Mouse (Mus musculus) hindbrain, embryonic 15.5 days (tissue): ENCODE results near the gene Top2a. TPM values are rescaled to one million over a fixed set of nuclear protein-coding genes. Genes with fewer than 3 reads are reported as not detected.

Experiments used
- ATAC-seq: fragments of 200-750 bp; cut with Nextera tagmentation; 2 replicates; pipeline ENCODE4 v1.8.0; 2017; ENCODE audit warnings: low read depth, moderate number of reproducible peaks, moderate TSS enrichment; ENCODE audit not compliant: low FRiP score
- H3K27ac ChIP-seq: fragments of 300-500 bp; sonication (generic); replicated peaks from 2 replicates; pipeline ENCODE4 v1.5.1; 2015; ENCODE audit warnings: mild to moderate bottlenecking, inconsistent platforms
- H3K27me3 ChIP-seq: fragments of 300-500 bp; sonication (generic); 2 replicates; pipeline ENCODE4 v1.6.1; 2015; ENCODE audit warnings: control low read depth, inconsistent platforms
- H3K36me3 ChIP-seq: fragments of 300-500 bp; sonication (generic); 2 replicates; pipeline ENCODE4 v1.6.1; 2015; ENCODE audit warnings: control low read depth, inconsistent platforms
- H3K4me1 ChIP-seq: fragments of 300-500 bp; sonication (generic); replicated peaks from 2 replicates; pipeline ENCODE4 v1.6.1; 2015; ENCODE audit warnings: control low read depth, inconsistent platforms
- H3K4me2 ChIP-seq: fragments of 300-500 bp; sonication (generic); 2 replicates; pipeline ENCODE4 v1.6.1; 2015; ENCODE audit warnings: moderate library complexity, mild to moderate bottlenecking, inconsistent platforms
- H3K4me3 ChIP-seq: fragments of 300-500 bp; sonication (generic); 2 replicates; pipeline ENCODE4 v1.5.1; 2015; ENCODE audit warnings: mild to moderate bottlenecking, inconsistent platforms
- H3K9ac ChIP-seq: fragments of 300-500 bp; sonication (generic); 2 replicates; pipeline ENCODE4 v1.6.1; 2015; ENCODE audit warnings: inconsistent platforms
- H3K9me3 ChIP-seq: fragments of 300-500 bp; sonication (generic); 2 replicates; pipeline ENCODE4 v1.6.1; 2016; ENCODE audit warnings: control low read depth, inconsistent platforms
- WGBS: fragments of 180-500 bp; shearing (Covaris S2); methylation state at CpG from one replicate; pipeline ENCODE4 v1.1.7; 2015; 5-methylcytosine and 5-hydroxymethylcytosine counted together
- polyA plus RNA-seq: library from polyadenylated mRNA; unstranded; fragments of >200 nt; fragmentation: Nextera tagmentation; extraction: Ambion mirVana; gene quantifications from 2 replicates; pipeline ENCODE4 v1.2.1, GENCODE M21; 2015

Gene Top2a
- polyA plus RNA-seq, 1 experiment from 2014 or later: 43.7 TPM

GRCm38 (mm10) chr11:99055143-99055542 lies 31.2 kb upstream of the Top2a start:
- no peak for ATAC-seq
- Histone ChIP-seq H3K36me3 (no peaks in the 10 kb centered on the region), H3K27ac (no peak overlapping the region), H3K4me3 (no peak overlapping the region), H3K4me2 (no peak overlapping the region), H3K9me3 (no peaks in the 10 kb centered on the region), H3K27me3 (no peaks in the 10 kb centered on the region), H3K4me1 (peaks cover 11% of the 10 kb centered on the region), H3K9ac (no peak overlapping the region)
- WGBS: 67% methylated on average over 4 of the region's 4 CpGs

- Histone ChIP-seq H3K27me3 (no peaks in the 10 kb centered on the region), H3K4me3 (no peak overlapping the region), H3K36me3 (no peaks in the 10 kb centered on the region), H3K9me3 (no peaks in the 10 kb centered on the region), H3K9ac (no peak overlapping the region), H3K4me1 (peaks cover 15% of the 10 kb centered on the region), H3K27ac (0 out of 2 replicates have a peak overlapping the region, but pooled peaks have one; percentile 21), H3K4me2 (no peak overlapping the region)
- no peak; the same call in 1 of the 2 replicates for ATAC-seq
- WGBS: 71% methylated on average over 2 of the region's 2 CpGs
Measured at GRCm38 (mm10) chr11:99047643-99048042, 23.7 kb upstream of the Top2a start.

- no peaks in the 10 kb centered on the region for H3K36me3 ChIP-seq
- peaks cover 18% of the 10 kb centered on the region for H3K4me1 ChIP-seq
- no peak overlapping the region for H3K9ac ChIP-seq
- no peaks in the 10 kb centered on the region for H3K27me3 ChIP-seq
- H3K9me3 ChIP-seq: no peaks in the 10 kb centered on the region
- H3K4me2 ChIP-seq: no peak overlapping the region
- 0 out of 2 replicates have a peak overlapping the region, but pooled peaks have one; percentile 21 for H3K27ac ChIP-seq
- ATAC-seq: 0 out of 2 replicates have a peak, but pooled peaks have one; percentile 48
- WGBS: 44% methylated on average over 5 of the region's 5 CpGs
- no peak overlapping the region for H3K4me3 ChIP-seq
Measured at GRCm38 (mm10) chr11:99047120-99047519, 23.1 kb upstream of the Top2a start.

GRCm38 (mm10) chr11:99045159-99045889 lies 21.3 kb upstream of the Top2a start:
- no peak overlapping the region for H3K4me2 ChIP-seq
- no peaks in the 10 kb centered on the region for H3K36me3 ChIP-seq
- no peak overlapping the region for H3K4me3 ChIP-seq
- no peaks in the 10 kb centered on the region for H3K9me3 ChIP-seq
- no peak overlapping the region for H3K27ac ChIP-seq
- ATAC-seq: no peak
- no peak overlapping the region for H3K9ac ChIP-seq
- H3K27me3 ChIP-seq: no peaks in the 10 kb centered on the region
- peaks cover 35% of the 10 kb centered on the region for H3K4me1 ChIP-seq
- 91% methylated on average over 12 of the region's 12 CpGs for WGBS

- H3K27ac ChIP-seq: no peak overlapping the region
- H3K4me2 ChIP-seq: no peak overlapping the region
- H3K9me3 ChIP-seq: no peaks in the 10 kb centered on the region
- no peak overlapping the region for H3K9ac ChIP-seq
- H3K36me3 ChIP-seq: no peaks in the 10 kb centered on the region
- H3K27me3 ChIP-seq: no peaks in the 10 kb centered on the region
- peaks cover 40% of the 10 kb centered on the region for H3K4me1 ChIP-seq
- no peak overlapping the region for H3K4me3 ChIP-seq
- WGBS: 92% methylated on average over 5 of the region's 5 CpGs
- no peak for ATAC-seq
Measured at GRCm38 (mm10) chr11:99044306-99044705, 20.3 kb upstream of the Top2a start.

- 85% methylated on average over 6 of the region's 6 CpGs for WGBS
Measured at GRCm38 (mm10) chr11:99043632-99044031, 19.6 kb upstream of the Top2a start.

GRCm38 (mm10) chr11:99042834-99043431 lies 18.9 kb upstream of the Top2a start:
- no peak for ATAC-seq
- Histone ChIP-seq H3K9ac (peak overlapping the region; percentile 32), H3K4me1 (peaks cover 40% of the 10 kb centered on the region)

More at GRCm38 (mm10) chr11:99043632-99044031, 19.6 kb upstream of the Top2a start:
- Histone ChIP-seq H3K9me3 (no peaks in the 10 kb centered on the region), H3K27ac (no peak overlapping the region), H3K4me3 (no peak overlapping the region), H3K4me2 (no peak overlapping the region), H3K9ac (no peak overlapping the region), H3K4me1 (peaks cover 40% of the 10 kb centered on the region), H3K36me3 (no peaks in the 10 kb centered on the region), H3K27me3 (no peaks in the 10 kb centered on the region)
- ATAC-seq: no peak

GRCm38 (mm10) chr11:99041841-99042780 lies 18.1 kb upstream of the Top2a start:
- WGBS: 59% methylated on average over 16 of the region's 16 CpGs
- peak overlapping the region; percentile 71 for H3K9ac ChIP-seq
- ATAC-seq: no peak

More at GRCm38 (mm10) chr11:99042834-99043431, 18.9 kb upstream of the Top2a start:
- WGBS: 48% methylated on average over 12 of the region's 12 CpGs
- no peaks in the 10 kb centered on the region for H3K27me3 ChIP-seq
- H3K27ac ChIP-seq: peak overlapping the region; percentile 21
- peak overlapping the region; percentile 94 for H3K4me2 ChIP-seq
- no peaks in the 10 kb centered on the region for H3K9me3 ChIP-seq
- H3K4me3 ChIP-seq: 0 out of 2 replicates have a peak overlapping the region, but pooled peaks have one; percentile 4
- H3K36me3 ChIP-seq: no peaks in the 10 kb centered on the region

GRCm38 (mm10) chr11:99041051-99041729 lies 17.2 kb upstream of the Top2a start, which contains the start of gene Igfbp4:
Igfbp4 (plus strand) TSS chr11:99041244.
- H3K4me1 ChIP-seq: peaks cover 29% of the 10 kb centered on the region
- WGBS: under 1% methylated on average over 52 of the region's 63 CpGs

More at GRCm38 (mm10) chr11:99041841-99042780, 18.1 kb upstream of the Top2a start:
- H3K9me3 ChIP-seq: no peaks in the 10 kb centered on the region
- peak overlapping the region; percentile 94 for H3K4me2 ChIP-seq
- peak overlapping the region; percentile 61 for H3K4me3 ChIP-seq
- peaks cover 32% of the 10 kb centered on the region for H3K4me1 ChIP-seq
- H3K36me3 ChIP-seq: no peaks in the 10 kb centered on the region
- peak overlapping the region; percentile 77 for H3K27ac ChIP-seq
- H3K27me3 ChIP-seq: no peaks in the 10 kb centered on the region

GRCm38 (mm10) chr11:99040346-99040974 lies 16.5 kb upstream of the Top2a start:
- Histone ChIP-seq H3K27me3 (no peaks in the 10 kb centered on the region), H3K4me1 (peaks cover 25% of the 10 kb centered on the region), H3K36me3 (no peaks in the 10 kb centered on the region), H3K9ac (peak overlapping the region; percentile 71), H3K27ac (peak overlapping the region; percentile 77), H3K4me3 (peak overlapping the region; percentile 61), H3K9me3 (no peaks in the 10 kb centered on the region), H3K4me2 (peak overlapping the region; percentile 94)
- WGBS: 2% methylated on average over 17 of the region's 17 CpGs
- ATAC-seq: peak; percentile 9; the same call in 1 of the 2 replicates

More at GRCm38 (mm10) chr11:99041051-99041729, 17.2 kb upstream of the Top2a start, which contains the start of gene Igfbp4:
- Histone ChIP-seq H3K27ac (peak within 1 kb of the TSS; percentile 77), H3K36me3 (no peaks in the 10 kb centered on the region), H3K9me3 (no peaks in the 10 kb centered on the region), H3K27me3 (no peaks in the 10 kb centered on the region), H3K9ac (peak within 1 kb of the TSS; percentile 71), H3K4me3 (peak within 1 kb of the TSS; percentile 61), H3K4me2 (peak within 1 kb of the TSS; percentile 94)
- peak; percentile 66 for ATAC-seq
